Mouse (Mus musculus) heart, adult 2 months (tissue): ENCODE measurements around the gene Gpr62.

ENCODE experiments used
- EP300 ChIP-seq: fragments of 200-500 bp; IDR thresholded peaks from 2 replicates; pipeline ENCODE4 v1.6.1; 2011; ENCODE audit warnings: low read depth, low read length, control low read depth; ENCODE audit not compliant: insufficient read depth
- POLR2A ChIP-seq: fragments of 200-500 bp; IDR thresholded peaks from 2 replicates; pipeline ENCODE4 v1.6.1; 2011; ENCODE audit warnings: mild to moderate bottlenecking, low read depth, low read length, control low read depth; ENCODE audit not compliant: insufficient read depth

DNA sequence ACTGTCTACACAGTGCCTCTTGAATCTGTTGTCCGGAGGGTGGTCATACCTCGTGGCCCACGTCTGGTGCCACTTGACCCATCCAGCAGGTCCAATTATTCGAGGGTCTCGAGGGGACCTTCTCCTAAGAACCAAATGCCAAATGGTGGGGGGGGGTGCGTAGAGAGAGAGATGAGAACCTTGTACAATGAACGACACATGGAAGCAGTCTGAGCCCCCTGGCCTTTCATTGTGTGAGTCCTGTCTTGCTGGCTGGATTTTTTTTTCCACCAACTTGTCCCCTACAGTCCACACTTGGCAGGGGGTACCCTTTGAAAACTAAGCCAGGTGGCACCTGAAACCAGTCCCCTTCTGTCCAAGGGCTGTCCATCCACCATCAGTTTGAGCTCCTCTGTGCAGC, 2.0 kb upstream of the Gpr62 start:
- TF ChIP-seq POLR2A (no peak), EP300 (no peak)
